9 mouse cellular contexts compared by ENCODE assay signal in genomic region chr10:121256115-121256825, GRCm38 (mm10).
DNase-seq lines count a peak whose midpoint lies in the region; ATAC-seq and TF ChIP-seq lines count a peak whose summit lies in the region.
"Had no signal": no experiment of that assay in that cellular context is flagged by ENCODE, and none has a peak within 500 bp of the region (broad histone marks: within the 10 kb centered on the region; RNA-seq: fewer than 3 reads in every experiment).

No protein-coding gene starts in this region.

- TF ChIP-seq CTCF in G1E (IDR thresholded peaks at IDR 0.05; ENCODE audit: low read depth, low read length): peak; percentile 87

- DNase-seq in G1E (ENCODE audit: low spot score): peak; percentile 6
- peak; percentile 9 to 43 for DNase-seq in adrenal gland, postnatal 4 days (ENCODE audit: low spot score in 2 of 2)
- DNase-seq in embryonic facial prominence, embryonic 11.5 days (ENCODE audit: low spot score): peak; percentile 87
- peak; percentile 73 to 84 for DNase-seq in heart, postnatal 10 days
- peak; percentile 47 to 62 for DNase-seq in kidney, postnatal 25 days
- peak; percentile 4 for DNase-seq in ovary, adult 18-20 months (ENCODE audit: low spot score)
- peak; percentile 69 for DNase-seq in thymus, postnatal 14 days

- H3K4me2 ChIP-seq in embryonic facial prominence, embryonic 11.5 days (ENCODE audit: low read depth, low read length): no peak overlapping the region
- no peak overlapping the region for H3K4me2 ChIP-seq in lung, embryonic 15.5 days

- no peak overlapping the region for H3K4me3 ChIP-seq in G1E (ENCODE audit: low read depth, low read length)
- H3K4me3 ChIP-seq in embryonic facial prominence, embryonic 11.5 days (ENCODE audit: low read depth, low read length): no peak overlapping the region
- H3K4me3 ChIP-seq in lung, embryonic 15.5 days: no peak overlapping the region

- ATAC-seq in G1E (ENCODE audit: extremely low read depth, insufficient number of reproducible peaks, low FRiP score, poor library complexity, severe bottlenecking): peak; percentile 72
- ATAC-seq in embryonic facial prominence, embryonic 11.5 days (replicated peaks; ENCODE audit: insufficient number of reproducible peaks, low FRiP score, low TSS enrichment, low read depth): no peak
- peak; percentile 43; the same call in 1 of the 2 replicates for ATAC-seq in lung, embryonic 15.5 days (ENCODE audit: borderline replicate concordance, extremely low read depth, low FRiP score, low TSS enrichment)

- H3K27ac ChIP-seq in embryonic facial prominence, embryonic 11.5 days (replicated peaks; ENCODE audit: low read depth, low read length): no peak overlapping the region
- no peak overlapping the region for H3K27ac ChIP-seq in lung, embryonic 15.5 days
- H3K27ac ChIP-seq: macrophage had no signal

- WGBS in embryonic facial prominence, embryonic 11.5 days: 24% methylated on average over 17 of the region's 17 CpGs
- WGBS in lung, embryonic 15.5 days: 20% methylated on average over 17 of the region's 17 CpGs

- H3K4me1 ChIP-seq in G1E (ENCODE audit: insufficient read depth, low read depth, low read length): no peaks in the 10 kb centered on the region
- H3K4me1 ChIP-seq in embryonic facial prominence, embryonic 11.5 days (ENCODE audit: control insufficient read depth, insufficient read depth, low read length): no peaks in the 10 kb centered on the region
- peaks cover 7% of the 10 kb centered on the region; the same call in 1 of the 2 replicates for H3K4me1 ChIP-seq in lung, embryonic 15.5 days

- peaks cover 36% of the 10 kb centered on the region for H3K9me3 ChIP-seq in G1E (replicated peaks)
- no peaks in the 10 kb centered on the region; the same call in 1 of the 2 replicates for H3K9me3 ChIP-seq in embryonic facial prominence, embryonic 11.5 days (replicated peaks; ENCODE audit: control insufficient read depth, low read length)
- no peaks in the 10 kb centered on the region for H3K9me3 ChIP-seq in lung, embryonic 15.5 days

- no peak overlapping the region for H3K9ac ChIP-seq in embryonic facial prominence, embryonic 11.5 days (replicated peaks; ENCODE audit: low read length)
- H3K9ac ChIP-seq in lung, embryonic 15.5 days: no peak overlapping the region

- intact Hi-C loops in heart, postnatal 10 days (cut with DNase I): loop anchor here (1.0 to 10.0 kb wide), 3 partner anchors 223 to 1011 kb away; partner anchors contain the start of gene Wif1

- H3K36me3 ChIP-seq in G1E (replicated peaks): no peaks in the 10 kb centered on the region
- no peaks in the 10 kb centered on the region for H3K36me3 ChIP-seq in embryonic facial prominence, embryonic 11.5 days (replicated peaks; ENCODE audit: control insufficient read depth, insufficient read depth, low read depth, low read length)
- H3K36me3 ChIP-seq in lung, embryonic 15.5 days: no peaks in the 10 kb centered on the region

- no peaks in the 10 kb centered on the region for H3K27me3 ChIP-seq in G1E (ENCODE audit: insufficient read depth, low read length)
- H3K27me3 ChIP-seq in embryonic facial prominence, embryonic 11.5 days (ENCODE audit: control insufficient read depth, insufficient read depth, low read length): no peaks in the 10 kb centered on the region
- H3K27me3 ChIP-seq in lung, embryonic 15.5 days: no peaks in the 10 kb centered on the region; the same call in 1 of the 2 replicates

Comparison
In these comparisons a context has a peak if more than half of its experiments do, and no peak if none do; other contexts are left out.
1. DNase-seq: peak in every context shown above with its lines; median percentile 87 in embryonic facial prominence, embryonic 11.5 days; 78 in heart, postnatal 10 days; 69 in thymus, postnatal 14 days; 54 in kidney, postnatal 25 days; 26 in adrenal gland, postnatal 4 days; 6 in G1E; 4 in ovary, adult 18-20 months.